Mouse (Mus musculus) heart, adult 18-20 months (tissue): ENCODE measurements around the gene H2-M10.2. TPM values are rescaled to one million over a fixed set of nuclear protein-coding genes. Genes with fewer than 3 reads are reported as not detected.
"Not testable (repeated sequence)": the region's sequence is repeated elsewhere in the genome, so short reads cannot be mapped to it uniquely, and the experiment has no call there.

ENCODE experiments used
- DNase-seq, 2 experiments: peaks; one replicate each; pipeline ENCODE4 v3.0.0; 2021 to 2022; ENCODE audit warnings: mixed read lengths in 1 of 2
- total RNA-seq, 2 experiments: library from RNA; stranded (reverse); gene quantifications; 2 replicates each; pipeline ENCODE4 v1.2.3; 2021

The H2-M10.2 gene
- total RNA-seq, 2 experiments from 2014 or later = not detected

GRCm38 (mm10) chr17:36252250-36252876 is 33.9 kb downstream of the H2-M10.2 start:
- peak in 1 of 2 experiments; percentile 24 for DNase-seq

GRCm38 (mm10) chr17:36248886-36249285 is 37.4 kb downstream of the H2-M10.2 start:
- DNase-seq = no peak

DNA sequence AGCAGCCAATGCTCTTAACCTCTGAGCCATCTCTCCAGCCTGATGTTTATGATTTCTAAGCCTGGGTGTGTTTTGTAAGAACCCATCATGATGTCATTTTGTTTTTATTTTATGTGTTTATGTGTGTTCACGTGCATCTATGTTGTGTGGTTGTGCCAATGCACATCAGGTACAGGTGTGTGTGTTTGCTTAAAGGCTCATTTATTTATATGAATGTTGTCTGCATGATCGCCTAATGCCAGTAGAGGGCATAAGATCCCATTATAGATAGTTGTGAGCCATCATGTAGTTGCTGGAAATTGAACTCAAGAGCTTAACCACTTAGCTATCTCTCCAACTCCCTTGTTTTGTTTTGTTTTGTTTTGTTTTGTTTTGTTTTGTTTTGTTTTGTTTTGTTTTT is 40.5 kb downstream of the H2-M10.2 start:
- DNase-seq = no peak

DNA sequence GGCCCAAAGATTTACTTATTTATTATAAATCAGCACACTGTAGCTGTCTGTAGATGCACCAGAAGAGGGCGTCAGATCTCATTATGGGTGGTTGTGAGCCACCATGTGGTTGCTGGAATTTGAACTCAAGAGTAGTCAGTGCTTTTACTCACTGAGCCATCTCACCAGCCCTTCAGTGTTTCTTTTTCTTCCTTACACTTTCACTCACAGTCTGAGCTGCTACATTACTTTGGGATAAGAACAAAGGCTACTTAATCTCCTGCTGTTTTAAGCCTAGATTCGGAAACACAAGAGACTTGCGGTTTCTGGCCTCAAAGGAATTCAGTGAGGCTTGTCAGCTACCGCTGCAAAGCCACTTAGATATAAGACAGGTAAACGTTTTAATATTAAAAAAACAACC is 42.3 kb downstream of the H2-M10.2 start:
- no peak for DNase-seq

GRCm38 (mm10) chr17:36240637-36241213 is 45.6 kb downstream of the H2-M10.2 start:
- no peak for DNase-seq

- DNase-seq = peak in 1 of 2 experiments; percentile 17
These were observed 48.9 kb downstream of the H2-M10.2 start for GRCm38 (mm10) chr17:36237321-36237921.

DNA sequence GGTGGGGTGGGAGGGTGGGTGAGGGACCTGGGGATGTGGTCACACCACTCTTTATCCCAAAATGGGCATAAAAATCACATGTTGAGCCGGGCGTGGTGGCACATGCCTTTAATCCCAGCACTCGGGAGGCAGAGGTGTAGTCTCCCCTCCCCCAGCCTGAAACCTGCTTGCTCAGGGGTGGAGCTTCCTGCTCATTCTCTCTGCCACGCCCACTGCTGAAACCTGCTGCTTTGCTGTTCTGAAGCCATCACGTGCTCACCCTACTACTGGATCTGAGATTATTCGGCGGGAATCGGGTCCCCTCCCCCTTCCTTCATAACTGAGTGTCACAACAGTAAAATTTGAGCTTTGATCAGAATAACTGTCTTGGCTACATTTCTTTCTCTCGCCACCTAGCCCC is 51.0 kb downstream of the H2-M10.2 start:
- DNase-seq = not testable (repeated sequence)

Other genes with a start within 250 kb of the H2-M10.2 start
- gene H2-T22, start 243.7 kb downstream of the H2-M10.2 start, total RNA-seq = 10 to 100 TPM; 15.0 to 23.6 TPM
- not detected for gene Gm6034, start 243.5 kb downstream of the H2-M10.2 start, total RNA-seq
- 10 to 100 TPM in 1 of 2 experiments, 1 to 10 TPM in 1; 5.4 to 10.0 TPM for gene Gm11127, start 228.1 kb downstream of the H2-M10.2 start, total RNA-seq
- under 1 TPM; 0.27 to 0.28 TPM for gene Gm19684, start 164.8 kb downstream of the H2-M10.2 start, total RNA-seq
- under 1 TPM in 1 of 2 experiments, not detected in 1; 0.55 TPM for gene Gm7030, start 157.1 kb downstream of the H2-M10.2 start, total RNA-seq
- not detected for gene Gm8909, start 118.0 kb downstream of the H2-M10.2 start, total RNA-seq
- not detected for gene H2-T3, start 96.2 kb downstream of the H2-M10.2 start, total RNA-seq
- gene Rpp21, start 28.4 kb downstream of the H2-M10.2 start, total RNA-seq = 10 to 100 TPM; 37.9 to 38.8 TPM
- 1 to 10 TPM; 5.2 to 6.5 TPM for gene Trim39, start 14.2 kb downstream of the H2-M10.2 start, total RNA-seq
- gene H2-M10.1, start 39.7 kb upstream of the H2-M10.2 start, total RNA-seq = not detected
- not detected for gene H2-M10.3, start 81.9 kb upstream of the H2-M10.2 start, total RNA-seq
- not detected for gene H2-M10.4, start 175.8 kb upstream of the H2-M10.2 start, total RNA-seq